Mouse (Mus musculus) ES-Bruce4 (cell line): ENCODE results near the gene Dexi. TPM values are rescaled to one million over a fixed set of nuclear protein-coding genes. Genes with fewer than 3 reads are reported as not detected.

Experiments
- H3K27ac ChIP-seq: 2 replicates; pipeline ENCODE4 v1.5.1; 2012; ENCODE audit warnings: low read length, inconsistent platforms; ENCODE audit not compliant: insufficient read depth
- H3K27me3 ChIP-seq: 2 replicates; pipeline ENCODE4 v1.6.1; 2012; ENCODE audit warnings: mild to moderate bottlenecking, low read length, inconsistent platforms; ENCODE audit not compliant: control insufficient read depth, poor library complexity, insufficient read depth, severe bottlenecking
- H3K36me3 ChIP-seq: 2 replicates; pipeline ENCODE4 v1.6.1; 2012; ENCODE audit warnings: inconsistent platforms, mild to moderate bottlenecking, low read length, moderate library complexity; ENCODE audit not compliant: control insufficient read depth, poor library complexity, insufficient read depth, severe bottlenecking
- H3K4me1 ChIP-seq: one replicate; pipeline ENCODE4 v1.8.1; 2011; ENCODE audit warnings: low read length; ENCODE audit not compliant: control insufficient read depth, insufficient read depth
- H3K4me3 ChIP-seq: 2 replicates; pipeline ENCODE4 v1.5.1; 2011; ENCODE audit warnings: low read depth, mild to moderate bottlenecking, low read length
- H3K9ac ChIP-seq: 2 replicates; pipeline ENCODE4 v1.6.1; 2012; ENCODE audit warnings: low read depth, mild to moderate bottlenecking, inconsistent platforms; ENCODE audit not compliant: poor library complexity, severe bottlenecking
- H3K9me3 ChIP-seq: replicated peaks from 2 replicates; pipeline ENCODE4 v1.6.1; 2012; ENCODE audit warnings: mild to moderate bottlenecking, low read length, inconsistent platforms; ENCODE audit not compliant: control insufficient read depth, poor library complexity, insufficient read depth, severe bottlenecking
- CTCF ChIP-seq: IDR thresholded peaks from one replicate; pipeline ENCODE4 v1.8.1; 2011; ENCODE audit warnings: low read depth, low read length
- EP300 ChIP-seq: IDR thresholded peaks from 2 replicates; pipeline ENCODE4 v1.6.1; 2011; ENCODE audit warnings: low read depth, low read length; ENCODE audit not compliant: insufficient read depth
- POLR2A ChIP-seq: IDR thresholded peaks from one replicate; pipeline ENCODE4 v1.8.1; 2011; ENCODE audit warnings: low read length; ENCODE audit not compliant: insufficient read depth
- polyA plus RNA-seq: library from polyadenylated mRNA; stranded (reverse); fragments of >200 nt; gene quantifications from 2 replicates; pipeline ENCODE4 v1.2.4, GENCODE M21; 2011; ENCODE audit warnings: low read depth; ENCODE audit not compliant: missing spikeins, insufficient read depth, insufficient read length

Gene Dexi
- polyA plus RNA-seq, 1 experiment = 7.0 TPM

- Histone ChIP-seq H3K36me3 (no peaks in the 10 kb centered on the region), H3K4me1 (no peaks in the 10 kb centered on the region), H3K4me3 (no peak overlapping the region), H3K27ac (no peak overlapping the region), H3K9me3 (no peaks in the 10 kb centered on the region), H3K9ac (no peak overlapping the region), H3K27me3 (no peaks in the 10 kb centered on the region)
- TF ChIP-seq POLR2A (no peak), CTCF (peak; percentile 98)
These were observed 22.5 kb upstream of the Dexi start for GRCm38 (mm10) chr16:10565278-10565885.

GRCm38 (mm10) chr16:10559991-10560390 is 17.1 kb upstream of the Dexi start:
- no peak overlapping the region for H3K27ac ChIP-seq
- H3K36me3 ChIP-seq = no peaks in the 10 kb centered on the region
- H3K27me3 ChIP-seq = no peaks in the 10 kb centered on the region
- no peaks in the 10 kb centered on the region for H3K4me1 ChIP-seq
- TF ChIP-seq CTCF (no peak), POLR2A (no peak), EP300 (no peak)
- H3K4me3 ChIP-seq = no peak overlapping the region
- no peak overlapping the region for H3K9ac ChIP-seq
- no peaks in the 10 kb centered on the region for H3K9me3 ChIP-seq

- no peak overlapping the region for H3K4me3 ChIP-seq
These were observed 11.0 kb upstream of the Dexi start for GRCm38 (mm10) chr16:10553858-10554257.

GRCm38 (mm10) chr16:10551592-10551991 is 8.7 kb upstream of the Dexi start:
- H3K9ac ChIP-seq = no peak overlapping the region
- no peak overlapping the region for H3K27ac ChIP-seq
- no peak overlapping the region for H3K4me3 ChIP-seq
- H3K27me3 ChIP-seq = no peaks in the 10 kb centered on the region
- H3K4me1 ChIP-seq = no peaks in the 10 kb centered on the region
- H3K9me3 ChIP-seq = no peaks in the 10 kb centered on the region
- TF ChIP-seq EP300 (no peak), POLR2A (no peak), CTCF (no peak)
- no peaks in the 10 kb centered on the region for H3K36me3 ChIP-seq

More at GRCm38 (mm10) chr16:10553858-10554257, 11.0 kb upstream of the Dexi start:
- no peaks in the 10 kb centered on the region for H3K9me3 ChIP-seq
- H3K4me1 ChIP-seq = no peaks in the 10 kb centered on the region
- H3K27ac ChIP-seq = no peak overlapping the region
- H3K36me3 ChIP-seq = no peaks in the 10 kb centered on the region
- no peak overlapping the region for H3K9ac ChIP-seq
- no peaks in the 10 kb centered on the region for H3K27me3 ChIP-seq
- TF ChIP-seq CTCF (no peak), POLR2A (no peak), EP300 (no peak)

- Histone ChIP-seq H3K4me3 (no peak overlapping the region), H3K36me3 (no peaks in the 10 kb centered on the region), H3K27ac (no peak overlapping the region), H3K9ac (no peak overlapping the region), H3K4me1 (no peaks in the 10 kb centered on the region), H3K9me3 (no peaks in the 10 kb centered on the region), H3K27me3 (no peaks in the 10 kb centered on the region)
- TF ChIP-seq CTCF (no peak), EP300 (no peak), POLR2A (no peak)
These were observed 6.7 kb upstream of the Dexi start for GRCm38 (mm10) chr16:10549600-10549999.

GRCm38 (mm10) chr16:10548938-10549337 is 6.1 kb upstream of the Dexi start:
- Histone ChIP-seq H3K9ac (no peak overlapping the region), H3K4me3 (no peak overlapping the region), H3K36me3 (no peaks in the 10 kb centered on the region), H3K4me1 (no peaks in the 10 kb centered on the region), H3K9me3 (no peaks in the 10 kb centered on the region), H3K27me3 (no peaks in the 10 kb centered on the region), H3K27ac (no peak overlapping the region)
- TF ChIP-seq CTCF = no peak
- TF ChIP-seq POLR2A = no peak
- no peak for TF ChIP-seq EP300
